Mouse (Mus musculus): ENCODE data around the gene Sema4d.

GRCm38 (mm10) chr13:51780509-51781155 lies 12.9 kb downstream of the Sema4d start:
- TF ChIP-seq CTCF (IDR thresholded peaks at IDR 0.05; ENCODE audit: borderline replicate concordance, extremely low read depth, insufficient read depth, insufficient read length) (no peak), POLR2A (IDR thresholded peaks at IDR 0.05; ENCODE audit: borderline replicate concordance, extremely low read depth, insufficient read depth, insufficient read length, poor library complexity, severe bottlenecking) (no peak)
